Mouse (Mus musculus): ENCODE measurements at regions not wholly inside any gene's neighbourhood (a gene's known extent, or its start where the extent isn't known, plus 50 kb on each side); places are given as distances from the start of the nearest gene placed in this dataset.
A peak's percentile ranks its signal among the peaks of the same experiment; 100 is the strongest.

- Histone ChIP-seq H3K36me3 (replicated peaks; ENCODE audit: control insufficient read depth, insufficient read depth, low read length) (no peaks in the 10 kb centered on the region), H3K9me3 (replicated peaks; ENCODE audit: control insufficient read depth, low read length) (no peaks in the 10 kb centered on the region), H3K4me1 (ENCODE audit: control insufficient read depth, insufficient read depth) (no peaks in the 10 kb centered on the region), H3K9ac (replicated peaks; ENCODE audit: low read depth, low read length) (no peak overlapping the region), H3K27me3 (ENCODE audit: control insufficient read depth, insufficient read depth, low read length) (no peaks in the 10 kb centered on the region), H3K4me3 (ENCODE audit: low read depth, low read length) (no peak overlapping the region), H3K4me2 (ENCODE audit: low read depth, low read length) (no peak overlapping the region), H3K27ac (ENCODE audit: low read depth) (no peak overlapping the region)
- WGBS = 11% methylated on average over 3 of the region's 3 CpGs
- ATAC-seq (ENCODE audit: insufficient read depth, low read depth) = peak; percentile 81
- TF ChIP-seq CTCF (IDR thresholded peaks at IDR 0.05; ENCODE audit: low read depth) = no peak
- TF ChIP-seq EP300 (IDR thresholded peaks at IDR 0.05; ENCODE audit: low read depth) = no peak
- peak; percentile 42 for DNase-seq (ENCODE audit: low spot score)
Measured at GRCm38 (mm10) chr15:64434502-64434901, 374.2 kb upstream of the Fam49b start.

GRCm38 (mm10) chr15:64434908-64435307 lies 374.6 kb upstream of the Fam49b start:
- ATAC-seq (ENCODE audit: insufficient read depth, low read depth) = no peak
- Histone ChIP-seq H3K9me3 (replicated peaks; ENCODE audit: control insufficient read depth, low read length) (no peaks in the 10 kb centered on the region), H3K27me3 (ENCODE audit: control insufficient read depth, insufficient read depth, low read length) (no peaks in the 10 kb centered on the region), H3K27ac (ENCODE audit: low read depth) (no peak overlapping the region), H3K4me3 (ENCODE audit: low read depth, low read length) (no peak overlapping the region), H3K4me2 (ENCODE audit: low read depth, low read length) (no peak overlapping the region), H3K9ac (replicated peaks; ENCODE audit: low read depth, low read length) (no peak overlapping the region), H3K36me3 (replicated peaks; ENCODE audit: control insufficient read depth, insufficient read depth, low read length) (no peaks in the 10 kb centered on the region), H3K4me1 (ENCODE audit: control insufficient read depth, insufficient read depth) (no peaks in the 10 kb centered on the region)
- no peak for DNase-seq (ENCODE audit: low spot score)
- 73% methylated on average over 2 of the region's 2 CpGs for WGBS
- no peak for TF ChIP-seq CTCF (IDR thresholded peaks at IDR 0.05; ENCODE audit: low read depth)
- TF ChIP-seq EP300 (IDR thresholded peaks at IDR 0.05; ENCODE audit: low read depth) = no peak

GRCm38 (mm10) chr15:64445076-64445475 lies 372.4 kb upstream of the Gm21798 start:
- no peak overlapping the region for H3K27ac ChIP-seq (ENCODE audit: low read depth)
- H3K27me3 ChIP-seq (ENCODE audit: control insufficient read depth, insufficient read depth, low read length) = no peaks in the 10 kb centered on the region
- DNase-seq (ENCODE audit: low spot score) (no peak), ATAC-seq (ENCODE audit: insufficient read depth, low read depth) (no peak)
- H3K4me3 ChIP-seq (ENCODE audit: low read depth, low read length) = no peak overlapping the region
- no peak overlapping the region for H3K4me2 ChIP-seq (ENCODE audit: low read depth, low read length)
- no peaks in the 10 kb centered on the region; the same call in 1 of the 2 replicates for H3K4me1 ChIP-seq (ENCODE audit: control insufficient read depth, insufficient read depth)
- WGBS = 71% methylated on average over 4 of the region's 4 CpGs
- H3K9ac ChIP-seq (replicated peaks; ENCODE audit: low read depth, low read length) = no peak overlapping the region
- TF ChIP-seq CTCF (IDR thresholded peaks at IDR 0.05; ENCODE audit: low read depth) (no peak), EP300 (IDR thresholded peaks at IDR 0.05; ENCODE audit: low read depth) (no peak)
- no peaks in the 10 kb centered on the region for H3K9me3 ChIP-seq (replicated peaks; ENCODE audit: control insufficient read depth, low read length)
- no peaks in the 10 kb centered on the region for H3K36me3 ChIP-seq (replicated peaks; ENCODE audit: control insufficient read depth, insufficient read depth, low read length)

GRCm38 (mm10) chr15:64446411-64447072 lies 371.0 kb upstream of the Gm21798 start:
- H3K9ac ChIP-seq (replicated peaks; ENCODE audit: low read depth, low read length) = no peak overlapping the region
- H3K4me1 ChIP-seq (ENCODE audit: control insufficient read depth, insufficient read depth) = no peaks in the 10 kb centered on the region; the same call in 1 of the 2 replicates
- DNase-seq (ENCODE audit: low spot score) (no peak), ATAC-seq (ENCODE audit: insufficient read depth, low read depth) (no peak)
- no peak overlapping the region for H3K4me2 ChIP-seq (ENCODE audit: low read depth, low read length)
- TF ChIP-seq CTCF (IDR thresholded peaks at IDR 0.05; ENCODE audit: low read depth) (no peak), EP300 (IDR thresholded peaks at IDR 0.05; ENCODE audit: low read depth) (no peak)
- H3K36me3 ChIP-seq (replicated peaks; ENCODE audit: control insufficient read depth, insufficient read depth, low read length) = no peaks in the 10 kb centered on the region
- H3K27me3 ChIP-seq (ENCODE audit: control insufficient read depth, insufficient read depth, low read length) = no peaks in the 10 kb centered on the region
- H3K4me3 ChIP-seq (ENCODE audit: low read depth, low read length) = no peak overlapping the region
- H3K27ac ChIP-seq (ENCODE audit: low read depth) = no peak overlapping the region
- no peaks in the 10 kb centered on the region for H3K9me3 ChIP-seq (replicated peaks; ENCODE audit: control insufficient read depth, low read length)
- WGBS = 71% methylated on average over 9 of the region's 9 CpGs

GRCm38 (mm10) chr15:64447239-64447952 lies 370.1 kb upstream of the Gm21798 start:
- Histone ChIP-seq H3K4me3 (ENCODE audit: low read depth, low read length) (no peak overlapping the region), H3K9me3 (replicated peaks; ENCODE audit: control insufficient read depth, low read length) (no peaks in the 10 kb centered on the region), H3K36me3 (replicated peaks; ENCODE audit: control insufficient read depth, insufficient read depth, low read length) (no peaks in the 10 kb centered on the region), H3K27me3 (ENCODE audit: control insufficient read depth, insufficient read depth, low read length) (no peaks in the 10 kb centered on the region), H3K27ac (ENCODE audit: low read depth) (no peak overlapping the region), H3K9ac (replicated peaks; ENCODE audit: low read depth, low read length) (no peak overlapping the region), H3K4me1 (ENCODE audit: control insufficient read depth, insufficient read depth) (no peaks in the 10 kb centered on the region; the same call in 1 of the 2 replicates), H3K4me2 (ENCODE audit: low read depth, low read length) (no peak overlapping the region)
- no peak for ATAC-seq (ENCODE audit: insufficient read depth, low read depth)
- 58% methylated on average over 5 of the region's 5 CpGs for WGBS
- no peak for DNase-seq (ENCODE audit: low spot score)
- TF ChIP-seq EP300 (IDR thresholded peaks at IDR 0.05; ENCODE audit: low read depth) (no peak), CTCF (IDR thresholded peaks at IDR 0.05; ENCODE audit: low read depth) (no peak)
